Mouse (Mus musculus): ENCODE data around the gene Tm2d3. TPM values are rescaled to one million over a fixed set of nuclear protein-coding genes. Genes with fewer than 3 reads are reported as not detected.

The Tm2d3 gene
- total and polyA plus RNA-seq, 3 experiments: 21.2 to 51.2 (median 24.0) TPM

- TF ChIP-seq CTCF (IDR thresholded peaks at IDR 0.05) (no peak), EP300 (IDR thresholded peaks at IDR 0.05; ENCODE audit: insufficient read depth, low read depth, low read length) (no peak), POLR2A (IDR thresholded peaks at IDR 0.05; ENCODE audit: insufficient read depth, low read depth, low read length) (no peak)
- Histone ChIP-seq H3K4me3 (no peak overlapping the region), H3K36me3 (ENCODE audit: control insufficient read depth, insufficient read depth, low read length) (no peaks in the 10 kb centered on the region), H3K79me2 (replicated peaks; ENCODE audit: control insufficient read depth, insufficient read depth, low read length) (no peaks in the 10 kb centered on the region), H3K27ac (no peak overlapping the region), H3K9ac (ENCODE audit: low read depth, low read length) (no peak overlapping the region), H3K4me1 (ENCODE audit: control insufficient read depth, insufficient read depth, low read length) (no peaks in the 10 kb centered on the region), H3K27me3 (ENCODE audit: control insufficient read depth, insufficient read depth, low read length) (no peaks in the 10 kb centered on the region; the same call in 1 of the 2 replicates)
- DNase-seq: no peak
- WGBS: 90% methylated on average over 8 of the region's 8 CpGs
- intact Hi-C loops (cut with DNase I): no loop called here
Measured at GRCm38 (mm10) chr7:65742857-65743256, 51.9 kb downstream of the Tm2d3 start.

GRCm38 (mm10) chr7:65747990-65748955 lies 57.3 kb downstream of the Tm2d3 start:
- H3K79me2 ChIP-seq (replicated peaks; ENCODE audit: control insufficient read depth, insufficient read depth, low read length): no peaks in the 10 kb centered on the region
- WGBS: 81% methylated on average over 11 of the region's 11 CpGs
- H3K27ac ChIP-seq: no peak overlapping the region
- no peaks in the 10 kb centered on the region for H3K36me3 ChIP-seq (ENCODE audit: control insufficient read depth, insufficient read depth, low read length)
- no peak for DNase-seq
- H3K4me3 ChIP-seq: no peak overlapping the region
- no peak overlapping the region for H3K9ac ChIP-seq (ENCODE audit: low read depth, low read length)
- no peaks in the 10 kb centered on the region for H3K27me3 ChIP-seq (ENCODE audit: control insufficient read depth, insufficient read depth, low read length)
- intact Hi-C loops (cut with DNase I): no loop called here
- H3K4me1 ChIP-seq (ENCODE audit: control insufficient read depth, insufficient read depth, low read length): no peaks in the 10 kb centered on the region
- TF ChIP-seq EP300 (IDR thresholded peaks at IDR 0.05; ENCODE audit: insufficient read depth, low read depth, low read length) (no peak), POLR2A (IDR thresholded peaks at IDR 0.05; ENCODE audit: insufficient read depth, low read depth, low read length) (no peak), CTCF (IDR thresholded peaks at IDR 0.05) (no peak)

Other genes with a start within 250 kb of the Tm2d3 start
- gene Tjp1, start 163.4 kb upstream of the Tm2d3 start, total RNA-seq (2021): 10 to 100 TPM; 87.9 to 99.7 TPM
- gene Tjp1, start 163.4 kb upstream of the Tm2d3 start, polyA plus RNA-seq (2012; rRNA removed): 21.7 and 44.4 TPM in 2 replicates
- 10 to 100 TPM; 29.8 to 33.4 TPM for gene Tarsl2, start 46.3 kb upstream of the Tm2d3 start, total RNA-seq (2021)
- gene Tarsl2, start 46.3 kb upstream of the Tm2d3 start, polyA plus RNA-seq (2012; rRNA removed): 9.8 and 16.3 TPM in 2 replicates
- 10 to 100 TPM; 36.0 to 44.0 TPM for gene Pcsk6, start 170.6 kb downstream of the Tm2d3 start, total RNA-seq (2021)
- 27.9 and 41.2 TPM in 2 replicates for gene Pcsk6, start 170.6 kb downstream of the Tm2d3 start, polyA plus RNA-seq (2012; rRNA removed)

All from heart, adult 2 months (tissue).